ENCODE assay signal across 8 mouse cellular contexts in the genomic region with DNA sequence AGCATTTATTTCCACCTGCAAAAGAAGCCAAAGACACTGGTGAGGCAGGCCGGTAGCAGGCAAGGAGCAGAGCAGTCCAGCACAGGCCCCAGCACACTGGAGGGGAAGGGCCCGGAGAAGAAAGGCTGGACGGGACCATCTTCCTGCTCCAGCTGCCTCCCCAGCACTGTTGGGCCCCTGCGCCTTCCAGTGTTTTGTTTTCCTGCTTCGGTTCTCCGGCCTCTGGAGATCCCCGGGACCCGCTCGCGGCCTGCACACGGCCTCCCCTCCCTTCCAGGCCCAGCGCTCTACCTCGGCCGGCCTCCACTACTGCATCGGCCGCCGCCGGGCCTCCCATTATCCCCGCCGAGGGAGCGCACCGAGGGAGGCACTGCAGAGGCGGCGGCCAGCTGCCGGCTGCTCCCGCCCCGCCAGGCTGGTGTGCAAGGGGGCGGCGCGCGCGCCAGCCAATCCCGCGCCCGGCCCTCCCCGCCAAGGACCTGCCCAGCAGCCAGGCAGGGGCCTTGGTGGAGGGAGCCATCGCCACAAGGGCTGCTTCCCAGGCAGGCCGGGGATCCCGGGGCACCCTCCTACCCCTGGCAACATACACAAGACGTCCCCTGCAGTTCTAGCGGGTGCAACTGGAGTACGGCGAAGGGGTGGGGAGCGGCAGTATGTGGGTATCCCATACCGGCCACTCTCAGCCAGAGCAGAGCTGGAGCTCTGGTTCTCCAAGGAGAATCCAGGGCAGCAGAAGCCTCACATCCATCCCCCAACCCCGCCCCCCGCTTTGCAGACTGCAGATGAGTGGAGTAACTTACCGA. TPM values are rescaled to one million over a fixed set of nuclear protein-coding genes. Genes with fewer than 3 reads are reported as not detected.
DNase-seq lines count a peak whose midpoint lies in the region; ATAC-seq lines count a peak whose summit lies in the region.

No protein-coding gene starts in this region.

- peak overlapping the region; percentile 82 for H3K9ac ChIP-seq in hindbrain, embryonic 14.5 days

- no peaks in the 10 kb centered on the region for H3K36me3 ChIP-seq in hindbrain, embryonic 14.5 days (replicated peaks; ENCODE audit: control insufficient read depth, insufficient read depth)

- H3K9me3 ChIP-seq in hindbrain, embryonic 14.5 days (ENCODE audit: control insufficient read depth, low read length), result no peaks in the 10 kb centered on the region

- H3K27me3 ChIP-seq in hindbrain, embryonic 14.5 days (ENCODE audit: control insufficient read depth, insufficient read depth, low read length), result no peaks in the 10 kb centered on the region

- H3K4me2 ChIP-seq in hindbrain, embryonic 14.5 days (replicated peaks), result peak overlapping the region; percentile 79

- DNase-seq in ZHBTc4 (ENCODE audit: low read depth, low spot score), result peak; percentile 82
- DNase-seq in cerebellum, postnatal 4 days (ENCODE audit: low spot score in 2 of 2), result peak; percentile 76 to 82
- peak; percentile 89 to 90 for DNase-seq in frontal cortex, postnatal 36 days (ENCODE audit: low spot score in 2 of 2)
- peak; percentile 82 for DNase-seq in hindbrain, embryonic 14.5 days (ENCODE audit: low spot score)
- DNase-seq in layer of hippocampus, postnatal 36 days, result peak; percentile 88
- DNase-seq in lung, postnatal 25 days (ENCODE audit: low spot score), result peak; percentile 91
- peak; percentile 69 for DNase-seq in retina, adult 2 months (ENCODE audit: low read depth, low spot score)
- DNase-seq in thymus, postnatal 14 days, result peak; percentile 88

- H3K4me3 ChIP-seq in hindbrain, embryonic 14.5 days (replicated peaks; ENCODE audit: low read length), result peak overlapping the region; percentile 78

- H3K4me1 ChIP-seq in hindbrain, embryonic 14.5 days (replicated peaks; ENCODE audit: control insufficient read depth, insufficient read depth, low read length), result peaks cover 76% of the 10 kb centered on the region

- peak overlapping the region; percentile 97 for H3K27ac ChIP-seq in hindbrain, embryonic 14.5 days

- WGBS in hindbrain, embryonic 14.5 days, result 0% methylated on average over 47 of the region's 48 CpGs

- ATAC-seq in hindbrain, embryonic 14.5 days (ENCODE audit: low FRiP score), result peak; percentile 90

RNA-seq across cellular contexts. Expression of a gene that starts 17.4 kb away (rescaled TPM):
- 43.6 and 52.2 TPM in 2 replicates for polyA plus RNA-seq in hindbrain, embryonic 14.5 days (2014; fragmentation: Nextera tagmentation; extraction: Ambion mirVana)
- total RNA-seq in layer of hippocampus, postnatal 36 days (2021), result 10 to 100 TPM; 58.9 to 67.8 TPM

Comparison
In these comparisons a context has a peak if more than half of its experiments do, and no peak if none do; other contexts are left out.
1. Peak in every context shown above with its lines: DNase-seq, ATAC-seq, H3K4me3 ChIP-seq and H3K27ac ChIP-seq.